Mouse (Mus musculus) liver, embryonic 15.5 days (tissue): Measurements from ENCODE around the gene Ttc39b. TPM values are rescaled to one million over a fixed set of nuclear protein-coding genes. Genes with fewer than 3 reads are reported as not detected.

Experiments
- ATAC-seq: fragments of 200-750 bp; cut with Nextera tagmentation; 2 replicates; pipeline ENCODE4 v1.8.0; 2017; ENCODE audit warnings: moderate number of reproducible peaks, mild to moderate bottlenecking, moderate library complexity; ENCODE audit not compliant: insufficient read depth
- H3K27ac ChIP-seq: fragments of 300-500 bp; sonication (generic); replicated peaks from 2 replicates; pipeline ENCODE4 v1.5.1; 2015; ENCODE audit warnings: mild to moderate bottlenecking, inconsistent platforms
- H3K27me3 ChIP-seq: fragments of 300-500 bp; sonication (generic); 2 replicates; pipeline ENCODE4 v1.6.1; 2015; ENCODE audit warnings: mild to moderate bottlenecking, inconsistent platforms
- H3K36me3 ChIP-seq: fragments of 300-500 bp; sonication (generic); replicated peaks from 2 replicates; pipeline ENCODE4 v1.6.1; 2015; ENCODE audit warnings: moderate library complexity, mild to moderate bottlenecking, inconsistent platforms
- H3K4me1 ChIP-seq: fragments of 300-500 bp; sonication (generic); replicated peaks from 2 replicates; pipeline ENCODE4 v1.6.1; 2015; ENCODE audit warnings: inconsistent platforms
- H3K4me2 ChIP-seq: fragments of 300-500 bp; sonication (generic); 2 replicates; pipeline ENCODE4 v1.6.1; 2015; ENCODE audit warnings: moderate library complexity, mild to moderate bottlenecking, inconsistent platforms
- H3K4me3 ChIP-seq: fragments of 300-500 bp; sonication (generic); replicated peaks from 2 replicates; pipeline ENCODE4 v1.5.1; 2015; ENCODE audit warnings: mild to moderate bottlenecking, inconsistent platforms
- H3K9ac ChIP-seq: fragments of 300-500 bp; sonication (generic); 2 replicates; pipeline ENCODE4 v1.6.1; 2015; ENCODE audit warnings: moderate library complexity, mild to moderate bottlenecking, inconsistent platforms
- H3K9me3 ChIP-seq: fragments of 300-500 bp; sonication (generic); replicated peaks from 2 replicates; pipeline ENCODE4 v1.6.1; 2016; ENCODE audit warnings: inconsistent platforms
- WGBS: fragments of 180-500 bp; shearing (Covaris S2); methylation state at CpG from one replicate; pipeline ENCODE4 v1.1.7; 2015; ENCODE audit warnings: mixed read lengths; ENCODE audit not compliant: insufficient replicate concordance; 5-methylcytosine and 5-hydroxymethylcytosine counted together
- polyA plus RNA-seq: library from polyadenylated mRNA; unstranded; fragments of >200 nt; fragmentation: Nextera tagmentation; extraction: Ambion mirVana; gene quantifications from 2 replicates; pipeline ENCODE4 v1.2.1, GENCODE M21; 2015

Ttc39b gene
- polyA plus RNA-seq, 1 experiment from 2014 or later = 1.8 TPM

- H3K9ac ChIP-seq = no peak overlapping the region
- H3K4me2 ChIP-seq = no peak overlapping the region
- H3K36me3 ChIP-seq = no peaks in the 10 kb centered on the region
- WGBS = 58% methylated on average over 3 of the region's 3 CpGs
- H3K27me3 ChIP-seq = no peaks in the 10 kb centered on the region
- H3K4me1 ChIP-seq = no peaks in the 10 kb centered on the region
- no peak overlapping the region for H3K27ac ChIP-seq
- H3K4me3 ChIP-seq = no peak overlapping the region
- H3K9me3 ChIP-seq = no peaks in the 10 kb centered on the region
- ATAC-seq = no peak
Measured at GRCm38 (mm10) chr4:83172278-83172677, 151.8 kb downstream of the Ttc39b start.

GRCm38 (mm10) chr4:83170741-83171140 is 153.3 kb downstream of the Ttc39b start:
- no peak overlapping the region for H3K4me2 ChIP-seq

More at GRCm38 (mm10) chr4:83170741-83171140, 153.3 kb downstream of the Ttc39b start:
- ATAC-seq = no peak
- H3K4me1 ChIP-seq = no peaks in the 10 kb centered on the region
- no peak overlapping the region for H3K9ac ChIP-seq
- H3K4me3 ChIP-seq = no peak overlapping the region
- H3K36me3 ChIP-seq = no peaks in the 10 kb centered on the region
- 66% methylated on average over 9 of the region's 9 CpGs for WGBS
- no peaks in the 10 kb centered on the region for H3K27me3 ChIP-seq
- H3K9me3 ChIP-seq = no peaks in the 10 kb centered on the region
- H3K27ac ChIP-seq = no peak overlapping the region

Other genes with a start within 250 kb of the Ttc39b start
- 8.6 and 8.7 TPM in 2 replicates for gene Snapc3, start 93.5 kb upstream of the Ttc39b start, polyA plus RNA-seq
- 37.1 and 42.8 TPM in 2 replicates for gene Psip1, start 162.2 kb upstream of the Ttc39b start, polyA plus RNA-seq
- 0.86 and 1.0 TPM in 2 replicates for gene Ccdc171, start 201.3 kb upstream of the Ttc39b start, polyA plus RNA-seq